Mouse (Mus musculus) cerebellum, adult 9-11 months (tissue): ENCODE data around the gene Znhit2.

Experiments
- DNase-seq: peaks from one replicate; pipeline ENCODE4 v3.0.0; 2022

Znhit2 gene

GRCm38 (mm10) chr19:6076564-6077393 is 15.8 kb downstream of the Znhit2 start, which contains the start of gene Vps51:
Gene Vps51, minus strand, starts transcription at chr19:6077231.
- peak; percentile 88 for DNase-seq

GRCm38 (mm10) chr19:6079983-6080480 is 19.0 kb downstream of the Znhit2 start, which contains the start of gene Tmem262:
Gene Tmem262, plus strand, starts transcription at chr19:6080033.
- peak; percentile 19 for DNase-seq

- DNase-seq: no peak
Observed at GRCm38 (mm10) chr19:6082156-6082555, 21.2 kb downstream of the Znhit2 start, which contains the start of gene Gm28374. Gene Gm28374, minus strand, starts transcription at chr19:6082256.

GRCm38 (mm10) chr19:6084478-6085248 is 23.7 kb downstream of the Znhit2 start, which contains the start of the genes Zfpl1 and Cdca5:
Gene Zfpl1, minus strand, starts transcription at chr19:6084956.
Gene Cdca5, plus strand, starts transcription at chr19:6084983.
- peak; percentile 98 for DNase-seq

GRCm38 (mm10) chr19:6085417-6085879 is 24.5 kb downstream of the Znhit2 start:
- no peak for DNase-seq

GRCm38 (mm10) chr19:6088841-6089240 is 27.8 kb downstream of the Znhit2 start:
- no peak for DNase-seq

GRCm38 (mm10) chr19:6094119-6094518 is 33.1 kb downstream of the Znhit2 start, which contains the start of gene AC131692.1:
Gene AC131692.1, plus strand, starts transcription at chr19:6094419.
- no peak for DNase-seq

- no peak for DNase-seq
Observed at GRCm38 (mm10) chr19:6097847-6098246, 36.9 kb downstream of the Znhit2 start.

- no peak for DNase-seq
Observed at GRCm38 (mm10) chr19:6101186-6101585, 40.2 kb downstream of the Znhit2 start.

- no peak for DNase-seq
Observed at GRCm38 (mm10) chr19:6102169-6102853, 41.3 kb downstream of the Znhit2 start.

GRCm38 (mm10) chr19:6104476-6104875 is 43.5 kb downstream of the Znhit2 start:
- DNase-seq: no peak

GRCm38 (mm10) chr19:6105586-6105985 is 44.6 kb downstream of the Znhit2 start, which contains the start of gene Naaladl1:
Gene Naaladl1, plus strand, starts transcription at chr19:6105782.
- no peak for DNase-seq
